Mouse (Mus musculus) heart, embryonic 12.5 days (tissue): ENCODE measurements around the gene Actg1. TPM values are rescaled to one million over a fixed set of nuclear protein-coding genes. Genes with fewer than 3 reads are reported as not detected.
A peak's percentile ranks its signal among the peaks of the same experiment; 100 is the strongest.

Experiments used
- ATAC-seq: fragments of 200-750 bp; cut with Nextera tagmentation; 2 replicates; pipeline ENCODE4 v1.8.0; 2017; ENCODE audit warnings: moderate TSS enrichment, moderate library complexity; ENCODE audit not compliant: insufficient number of reproducible peaks, low FRiP score
- H3K27ac ChIP-seq: fragments of 300-500 bp; sonication (generic); 2 replicates; pipeline ENCODE4 v1.5.1; 2016; ENCODE audit warnings: mild to moderate bottlenecking, moderate library complexity; ENCODE audit not compliant: poor library complexity, severe bottlenecking
- H3K27me3 ChIP-seq: fragments of 300-500 bp; sonication (generic); replicated peaks from 2 replicates; pipeline ENCODE4 v1.6.1; 2016; ENCODE audit warnings: mild to moderate bottlenecking, moderate library complexity
- H3K36me3 ChIP-seq: fragments of 300-500 bp; sonication (generic); 2 replicates; pipeline ENCODE4 v1.6.1; 2016; ENCODE audit warnings: mild to moderate bottlenecking, moderate library complexity
- H3K4me1 ChIP-seq: fragments of 300-500 bp; sonication (generic); replicated peaks from 2 replicates; pipeline ENCODE4 v1.6.1; 2016; ENCODE audit warnings: mild to moderate bottlenecking
- H3K4me2 ChIP-seq: fragments of 300-500 bp; sonication (generic); 2 replicates; pipeline ENCODE4 v1.6.1; 2016; ENCODE audit warnings: mild to moderate bottlenecking, moderate library complexity
- H3K4me3 ChIP-seq: fragments of 300-500 bp; sonication (generic); 2 replicates; pipeline ENCODE4 v1.5.1; 2016; ENCODE audit warnings: mild to moderate bottlenecking
- H3K9ac ChIP-seq: fragments of 300-500 bp; sonication (generic); 2 replicates; pipeline ENCODE4 v1.6.1; 2016; ENCODE audit warnings: mild to moderate bottlenecking, moderate library complexity
- H3K9me3 ChIP-seq: fragments of 300-500 bp; sonication (generic); replicated peaks from 2 replicates; pipeline ENCODE4 v1.6.1; 2016; ENCODE audit warnings: mild to moderate bottlenecking, moderate library complexity
- WGBS: fragments of 180-500 bp; shearing (Covaris S2); methylation state at CpG from one replicate; pipeline ENCODE4 v1.1.7; 2016; 5-methylcytosine and 5-hydroxymethylcytosine counted together
- polyA plus RNA-seq: library from polyadenylated mRNA; unstranded; fragments of >200 nt; fragmentation: Nextera tagmentation; extraction: Ambion mirVana; gene quantifications from 2 replicates; pipeline ENCODE4 v1.2.1, GENCODE M21; 2016

Gene Actg1
- polyA plus RNA-seq, 1 experiment from 2014 or later: 1,404 TPM

DNA sequence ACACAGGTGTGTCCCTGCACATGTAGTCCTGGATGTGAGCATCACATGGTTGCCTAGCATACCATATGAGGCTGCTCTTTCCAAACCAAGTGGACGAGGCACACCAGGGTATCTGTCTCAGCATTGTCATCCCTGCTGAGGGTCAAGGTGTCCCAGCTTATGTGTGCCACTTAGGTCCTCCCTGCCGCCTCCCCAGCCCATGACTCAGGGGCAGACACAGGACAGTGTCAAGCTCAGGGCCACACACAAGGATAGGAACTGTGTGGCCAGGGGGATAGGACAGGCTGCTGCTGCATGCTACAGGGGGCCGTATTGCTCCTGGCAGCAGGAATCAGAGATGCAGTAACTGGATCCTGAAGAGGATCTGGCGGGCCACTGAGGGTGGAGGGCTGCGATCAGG is 12.4 kb upstream of the Actg1 start:
- WGBS: 81% methylated on average over 5 of the region's 5 CpGs
- H3K4me1 ChIP-seq: peaks cover 44% of the 10 kb centered on the region

DNA sequence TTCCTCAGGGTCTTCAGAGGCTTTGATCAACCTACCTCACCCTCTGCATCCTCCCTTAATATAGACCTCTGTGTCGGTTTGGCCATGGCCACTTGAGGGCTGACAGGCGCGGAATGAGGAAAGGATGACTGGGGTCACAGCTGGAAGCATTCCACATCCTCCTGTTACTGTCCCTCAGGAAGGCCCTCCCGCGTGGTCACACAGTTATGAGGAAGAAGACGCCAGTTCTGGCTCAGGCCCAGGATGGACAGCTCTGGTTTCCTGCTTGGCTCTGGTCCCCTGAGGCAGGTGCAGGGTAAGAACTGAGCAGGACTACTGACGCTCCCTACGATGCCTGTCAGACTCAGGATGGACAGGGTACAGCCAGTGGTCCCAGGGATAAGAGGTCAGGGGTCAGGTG is 11.7 kb upstream of the Actg1 start:
- Histone ChIP-seq H3K4me3 (no peak overlapping the region), H3K4me1 (peaks cover 49% of the 10 kb centered on the region), H3K27ac (no peak overlapping the region), H3K36me3 (no peaks in the 10 kb centered on the region), H3K27me3 (no peaks in the 10 kb centered on the region), H3K9me3 (no peaks in the 10 kb centered on the region), H3K9ac (0 out of 2 replicates have a peak overlapping the region, but pooled peaks have one; percentile 14), H3K4me2 (no peak overlapping the region)
- ATAC-seq: no peak
- WGBS: 53% methylated on average over 8 of the region's 8 CpGs

More for the DNA sequence above, 12.4 kb upstream of the Actg1 start:
- no peaks in the 10 kb centered on the region for H3K27me3 ChIP-seq
- no peak overlapping the region for H3K4me2 ChIP-seq
- no peaks in the 10 kb centered on the region for H3K9me3 ChIP-seq
- no peak for ATAC-seq
- H3K36me3 ChIP-seq: no peaks in the 10 kb centered on the region
- H3K27ac ChIP-seq: no peak overlapping the region
- H3K4me3 ChIP-seq: no peak overlapping the region
- no peak overlapping the region for H3K9ac ChIP-seq

DNA sequence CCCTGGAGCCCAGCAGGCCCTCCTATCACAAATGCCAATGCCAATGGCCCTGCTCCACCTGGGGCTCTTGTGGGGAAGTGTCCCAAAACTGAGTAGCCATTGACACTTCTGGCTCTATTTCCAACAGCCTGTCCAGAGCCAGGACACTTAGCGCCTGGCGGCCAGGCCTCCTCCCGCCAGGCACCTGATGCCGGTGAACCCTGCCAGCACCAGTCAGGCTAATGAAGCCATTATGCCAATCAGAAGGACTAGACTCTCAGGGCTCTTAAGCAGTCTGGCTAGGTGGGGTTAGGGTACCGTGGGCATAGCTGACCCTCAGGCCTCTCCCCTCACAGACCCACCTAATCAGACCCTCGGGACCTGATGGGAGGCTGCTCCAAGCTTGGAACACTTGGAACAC is 11.0 kb upstream of the Actg1 start:
- no peaks in the 10 kb centered on the region for H3K27me3 ChIP-seq
- 82% methylated on average over 6 of the region's 6 CpGs for WGBS
- H3K27ac ChIP-seq: no peak overlapping the region
- no peaks in the 10 kb centered on the region for H3K36me3 ChIP-seq
- no peak overlapping the region for H3K4me3 ChIP-seq
- ATAC-seq: no peak
- H3K4me1 ChIP-seq: peaks cover 56% of the 10 kb centered on the region
- no peaks in the 10 kb centered on the region for H3K9me3 ChIP-seq
- H3K4me2 ChIP-seq: no peak overlapping the region
- no peak overlapping the region for H3K9ac ChIP-seq

DNA sequence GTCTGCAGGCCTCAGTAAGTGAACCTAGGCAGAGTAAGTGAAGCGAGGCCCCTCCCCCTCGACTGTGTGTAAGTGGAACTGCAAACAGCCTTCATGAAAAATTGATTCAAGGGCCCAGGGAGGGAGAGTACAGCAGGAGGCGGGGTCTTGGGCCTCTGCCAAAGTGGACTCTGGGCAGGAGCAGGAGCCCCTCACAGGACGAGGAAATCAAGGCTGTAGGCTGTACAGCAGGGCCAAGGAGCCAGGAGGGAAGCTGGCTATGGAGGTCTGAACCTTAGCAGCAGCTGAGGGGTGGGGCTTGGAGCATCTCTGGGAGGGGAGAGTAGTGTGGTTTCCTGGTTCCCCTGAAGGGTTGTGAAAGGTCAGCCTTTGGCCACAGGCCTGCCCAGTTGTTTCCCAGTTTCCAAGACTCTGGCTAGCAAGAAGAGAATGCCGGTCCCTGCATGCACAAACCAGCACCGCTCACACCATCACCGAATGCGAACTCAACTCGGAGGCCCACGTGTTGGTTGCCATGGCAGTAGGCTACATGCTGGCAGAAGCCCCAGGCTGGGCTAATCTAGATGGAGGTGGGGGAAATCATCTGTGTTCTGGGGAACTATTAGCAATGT is 9.6 kb upstream of the Actg1 start:
- WGBS: 20% methylated on average over 10 of the region's 10 CpGs
- H3K4me2 ChIP-seq: peak overlapping the region; percentile 7; the same call in 1 of the 2 replicates
- H3K27me3 ChIP-seq: no peaks in the 10 kb centered on the region
- H3K4me1 ChIP-seq: peaks cover 71% of the 10 kb centered on the region
- ATAC-seq: peak; percentile 25
- no peak overlapping the region for H3K4me3 ChIP-seq
- H3K9me3 ChIP-seq: no peaks in the 10 kb centered on the region
- peak overlapping the region; percentile 37; the same call in 1 of the 2 replicates for H3K9ac ChIP-seq
- peak overlapping the region; percentile 56 for H3K27ac ChIP-seq
- H3K36me3 ChIP-seq: no peaks in the 10 kb centered on the region

DNA sequence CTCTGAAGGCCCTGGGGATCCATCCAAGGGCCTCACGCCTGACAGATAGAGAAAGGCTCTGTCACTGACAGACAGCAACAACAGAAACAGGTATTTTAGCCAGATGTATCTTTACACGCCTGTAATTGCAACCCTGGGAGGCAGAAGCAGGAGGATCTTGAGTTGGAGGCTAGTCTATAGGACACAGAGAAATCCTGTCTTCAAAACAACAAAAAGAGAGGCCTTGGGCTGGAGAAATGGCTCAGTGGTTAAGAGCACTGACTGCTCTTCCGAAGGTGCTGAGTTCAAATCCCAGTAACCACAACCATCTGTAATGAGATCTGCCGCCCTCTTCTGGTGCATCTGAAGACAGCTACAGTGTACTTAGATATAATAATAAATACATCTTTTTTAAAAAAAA is 8.6 kb upstream of the Actg1 start:
- H3K9me3 ChIP-seq: no peaks in the 10 kb centered on the region
- WGBS: 86% methylated on average over 4 of the region's 4 CpGs
- H3K9ac ChIP-seq: no peak overlapping the region
- H3K4me3 ChIP-seq: no peak overlapping the region
- no peaks in the 10 kb centered on the region for H3K36me3 ChIP-seq
- H3K4me1 ChIP-seq: peaks cover 80% of the 10 kb centered on the region
- ATAC-seq: no peak
- no peak overlapping the region for H3K27ac ChIP-seq
- no peaks in the 10 kb centered on the region for H3K27me3 ChIP-seq
- H3K4me2 ChIP-seq: no peak overlapping the region

DNA sequence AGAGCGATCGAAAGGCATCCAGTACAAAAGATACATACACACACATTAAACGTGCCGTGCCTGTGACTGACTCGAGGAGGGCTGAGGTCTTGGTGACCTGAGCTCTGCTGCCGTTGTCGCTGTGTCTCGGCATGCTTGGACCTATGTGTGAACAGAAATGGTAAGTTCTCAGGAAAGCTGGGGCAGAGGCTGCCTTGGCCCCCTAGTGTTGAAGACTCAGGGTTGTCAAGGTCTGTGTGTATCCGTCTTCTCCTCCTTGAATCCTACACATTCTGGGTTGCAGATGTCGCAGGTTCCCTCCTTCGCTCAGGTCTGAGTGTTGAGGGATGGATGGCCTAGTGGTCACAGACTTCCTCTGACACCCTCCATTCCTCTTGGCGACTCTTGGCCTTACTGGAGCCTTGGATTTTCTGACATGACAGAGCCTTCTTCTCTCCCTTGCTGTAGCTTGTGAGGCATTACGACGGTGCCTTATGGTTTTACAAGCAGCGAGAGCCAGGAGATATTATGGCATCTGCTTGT is 8.0 kb upstream of the Actg1 start:
- Histone ChIP-seq H3K4me2 (no peak overlapping the region), H3K9me3 (no peaks in the 10 kb centered on the region), H3K9ac (no peak overlapping the region), H3K27ac (no peak overlapping the region), H3K4me1 (peaks cover 85% of the 10 kb centered on the region), H3K36me3 (no peaks in the 10 kb centered on the region), H3K27me3 (no peaks in the 10 kb centered on the region), H3K4me3 (no peak overlapping the region)
- WGBS: 81% methylated on average over 15 of the region's 15 CpGs
- ATAC-seq: no peak

DNA sequence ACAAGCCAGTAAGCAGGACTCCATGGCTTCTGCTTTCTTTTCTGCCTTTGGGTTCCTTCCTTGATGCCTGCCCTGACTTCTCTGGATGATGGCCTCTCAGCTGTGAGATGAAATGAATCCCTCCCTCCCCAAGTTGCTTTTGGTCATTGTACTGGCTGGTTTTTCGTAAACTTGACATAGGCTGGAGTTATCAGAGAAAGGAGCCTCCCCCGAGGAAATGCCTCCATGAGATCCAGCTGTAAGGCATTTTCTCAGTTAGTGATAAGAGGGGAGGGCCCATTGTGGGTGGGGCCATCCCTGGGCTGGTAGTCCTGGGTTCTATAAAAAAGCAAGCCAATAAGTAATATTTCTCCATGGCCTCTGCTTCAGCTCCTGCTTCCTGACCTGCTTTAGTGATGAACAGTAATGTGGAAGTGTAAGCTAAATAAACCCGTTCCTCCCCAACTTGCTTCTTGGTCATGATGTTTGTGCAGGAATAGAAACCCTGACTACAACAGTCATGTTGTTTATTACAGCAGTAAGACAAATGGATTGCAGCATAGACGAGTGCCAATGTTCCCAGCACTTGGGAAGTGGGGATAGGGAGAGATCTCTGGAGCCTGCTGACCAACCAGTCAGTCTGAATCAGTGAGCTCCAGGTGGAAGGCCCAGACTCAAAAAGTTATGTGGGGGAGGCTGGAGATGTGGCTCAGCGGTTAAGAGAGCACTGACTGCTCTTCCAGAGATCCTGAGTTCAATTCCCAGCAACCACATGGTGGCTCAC is 7.1 kb upstream of the Actg1 start:
- Histone ChIP-seq H3K9me3 (no peaks in the 10 kb centered on the region), H3K27me3 (no peaks in the 10 kb centered on the region), H3K27ac (peak overlapping the region; percentile 76), H3K9ac (no peak overlapping the region), H3K4me3 (no peak overlapping the region; the same call in 1 of the 2 replicates), H3K4me1 (peaks cover 89% of the 10 kb centered on the region), H3K4me2 (peak overlapping the region; percentile 6; the same call in 1 of the 2 replicates), H3K36me3 (no peaks in the 10 kb centered on the region)
- no peak for ATAC-seq
- 40% methylated on average over 5 of the region's 5 CpGs for WGBS

DNA sequence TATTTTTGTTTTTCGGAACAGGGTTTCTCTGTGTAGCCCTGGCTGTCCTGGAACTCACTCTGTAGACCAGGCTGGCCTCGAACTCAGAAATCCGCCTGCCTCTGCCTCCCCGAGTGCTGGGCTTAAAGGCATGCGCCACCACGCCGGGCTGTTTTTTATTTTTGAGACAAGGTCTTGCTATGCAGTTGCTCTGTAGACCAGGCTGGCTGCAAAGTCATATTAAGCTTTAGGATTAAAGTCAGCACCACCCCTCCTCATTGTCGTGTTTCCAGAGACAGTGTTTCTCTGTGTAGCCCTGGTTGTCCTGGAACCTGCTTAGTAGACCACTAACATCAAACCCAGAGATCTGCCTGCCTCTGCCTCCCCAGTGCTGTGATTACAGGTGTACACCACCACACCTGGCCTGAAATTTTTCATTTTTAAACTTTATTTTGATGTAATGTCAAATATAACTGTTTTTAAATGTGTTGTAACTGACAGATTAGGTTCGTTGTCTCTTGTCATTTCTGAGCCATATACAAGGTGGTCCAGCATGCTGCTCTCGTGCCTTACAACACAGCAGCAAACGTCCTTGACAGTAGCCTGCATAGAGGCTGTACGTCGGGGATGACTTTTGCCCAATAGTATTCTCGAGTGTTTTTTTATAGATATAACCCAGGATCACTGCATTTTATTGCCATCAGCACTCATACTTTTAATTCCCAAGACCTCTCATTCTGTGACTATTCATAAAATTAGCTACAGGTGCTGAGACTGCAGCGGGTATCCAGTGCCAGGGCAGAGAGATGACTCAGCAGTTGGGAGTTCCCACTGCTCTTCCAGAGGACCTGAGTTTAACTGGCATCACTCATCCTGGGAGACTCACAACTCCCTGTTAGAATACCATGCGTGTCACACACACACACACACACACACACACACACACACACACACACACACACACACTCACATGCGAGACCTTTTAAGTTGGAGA is 6.2 kb upstream of the Actg1 start:
- peaks cover 81% of the 10 kb centered on the region for H3K4me1 ChIP-seq
- H3K27ac ChIP-seq: peak overlapping the region; percentile 76
- peak overlapping the region; percentile 6; the same call in 1 of the 2 replicates for H3K4me2 ChIP-seq
- no peaks in the 10 kb centered on the region for H3K36me3 ChIP-seq
- H3K27me3 ChIP-seq: no peaks in the 10 kb centered on the region
- no peaks in the 10 kb centered on the region for H3K9me3 ChIP-seq
- ATAC-seq: no peak
- 85% methylated on average over 17 of the region's 17 CpGs for WGBS
- H3K9ac ChIP-seq: no peak overlapping the region
- no peak overlapping the region; the same call in 1 of the 2 replicates for H3K4me3 ChIP-seq

DNA sequence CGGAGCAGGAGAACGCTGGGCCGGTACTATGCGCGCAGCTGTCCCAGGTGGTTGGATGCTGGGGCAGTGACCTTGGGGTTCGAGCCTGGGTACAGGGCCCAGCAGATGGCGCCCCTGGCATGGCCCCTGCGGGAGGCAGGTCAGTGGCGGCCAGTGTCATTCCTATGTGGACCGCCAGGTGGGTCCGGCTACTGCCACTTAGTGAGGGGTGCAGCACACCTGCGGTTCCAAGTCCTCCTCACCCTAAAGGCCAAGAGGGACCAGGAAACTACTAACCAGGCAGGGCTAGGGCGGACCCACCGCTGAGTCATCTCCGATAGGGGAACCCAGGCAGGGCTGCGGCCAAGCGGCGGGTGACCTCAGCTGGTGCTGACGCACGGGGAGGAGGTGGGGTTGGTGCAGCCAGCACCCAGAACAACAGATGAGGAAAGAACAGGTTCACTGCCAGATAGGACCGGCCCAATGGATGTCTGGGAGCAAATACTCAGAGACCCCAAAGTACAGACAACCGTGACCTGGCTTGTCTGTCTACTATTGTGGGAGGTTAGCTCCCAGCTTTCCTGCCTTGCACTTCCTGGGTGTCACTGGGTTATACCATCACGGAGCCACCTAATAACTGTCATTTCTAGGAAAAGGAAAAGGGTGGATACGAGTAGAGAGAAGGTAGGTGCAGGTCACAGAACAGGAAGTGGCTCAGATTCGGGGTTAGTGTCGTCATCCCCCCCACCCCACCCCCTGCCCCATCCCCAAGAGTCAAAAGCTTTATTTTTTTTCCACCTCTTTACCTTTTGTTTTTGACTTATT is 5.4 kb upstream of the Actg1 start:
- peak overlapping the region; percentile 31 for H3K4me3 ChIP-seq
- WGBS: 18% methylated on average over 26 of the region's 26 CpGs
- H3K4me1 ChIP-seq: peaks cover 72% of the 10 kb centered on the region

DNA sequence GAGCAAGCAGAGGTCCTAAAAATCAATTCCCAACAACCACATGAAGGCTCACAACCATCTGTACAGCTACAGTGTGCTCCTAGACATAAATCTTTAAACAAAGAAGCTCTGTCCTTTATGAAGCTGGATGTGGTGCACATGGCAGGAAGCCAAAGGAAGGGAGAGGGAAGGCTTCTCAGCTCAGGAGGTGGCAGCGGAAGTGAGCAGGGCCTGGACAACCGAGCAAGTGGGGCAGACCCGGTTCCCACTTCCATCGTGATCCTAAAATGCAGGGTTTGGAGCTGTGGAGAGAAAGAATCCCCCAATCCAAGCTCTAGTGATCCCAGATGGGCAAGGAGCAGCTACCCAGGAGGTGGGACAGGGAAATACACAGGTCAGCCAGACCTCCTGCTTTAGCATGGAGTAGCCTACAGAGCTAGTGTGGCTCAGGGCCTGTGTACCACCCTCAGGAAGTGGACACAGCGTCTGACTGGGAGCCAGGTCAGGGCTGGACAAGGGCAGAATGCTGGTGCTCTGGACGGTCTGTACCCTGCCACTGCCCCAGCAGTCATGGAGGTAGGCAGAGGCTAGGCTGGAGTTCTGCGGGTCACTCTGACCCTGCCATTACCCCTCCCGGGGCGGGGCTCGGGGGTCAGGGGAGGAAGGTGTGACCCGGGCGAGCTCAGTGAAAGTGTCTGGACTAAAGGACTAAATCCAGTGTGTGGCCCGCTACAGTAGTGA is 4.4 kb upstream of the Actg1 start:
- Histone ChIP-seq H3K4me3 (no peak overlapping the region), H3K27me3 (no peaks in the 10 kb centered on the region), H3K4me2 (peak overlapping the region; percentile 60), H3K36me3 (no peaks in the 10 kb centered on the region), H3K4me1 (peaks cover 62% of the 10 kb centered on the region), H3K27ac (peak overlapping the region; percentile 99), H3K9me3 (no peaks in the 10 kb centered on the region), H3K9ac (peak overlapping the region; percentile 39)
- WGBS: 50% methylated on average over 13 of the region's 13 CpGs
- ATAC-seq: no peak

More for the DNA sequence above, 5.4 kb upstream of the Actg1 start:
- peak overlapping the region; percentile 99 for H3K27ac ChIP-seq
- H3K4me2 ChIP-seq: peak overlapping the region; percentile 60
- H3K9ac ChIP-seq: peak overlapping the region; percentile 39
- peak; percentile 78 for ATAC-seq
- H3K36me3 ChIP-seq: no peaks in the 10 kb centered on the region
- H3K9me3 ChIP-seq: no peaks in the 10 kb centered on the region
- no peaks in the 10 kb centered on the region for H3K27me3 ChIP-seq
